Mouse (Mus musculus): ENCODE measurements around the gene Mmachc.

- TF ChIP-seq CTCF (IDR thresholded peaks at IDR 0.05; ENCODE audit: low read depth, low read length) (no peak), POLR2A (IDR thresholded peaks at IDR 0.05; ENCODE audit: insufficient read depth, low read length) (no peak), EP300 (IDR thresholded peaks at IDR 0.05; ENCODE audit: insufficient read depth, low read depth, low read length) (no peak)
These were observed 23.5 kb downstream of the Mmachc start for GRCm38 (mm10) chr4:116684665-116685064.

Data from ES-Bruce4 (cell line).